ENCODE assay signal across 8 mouse cellular contexts in the genomic region with DNA sequence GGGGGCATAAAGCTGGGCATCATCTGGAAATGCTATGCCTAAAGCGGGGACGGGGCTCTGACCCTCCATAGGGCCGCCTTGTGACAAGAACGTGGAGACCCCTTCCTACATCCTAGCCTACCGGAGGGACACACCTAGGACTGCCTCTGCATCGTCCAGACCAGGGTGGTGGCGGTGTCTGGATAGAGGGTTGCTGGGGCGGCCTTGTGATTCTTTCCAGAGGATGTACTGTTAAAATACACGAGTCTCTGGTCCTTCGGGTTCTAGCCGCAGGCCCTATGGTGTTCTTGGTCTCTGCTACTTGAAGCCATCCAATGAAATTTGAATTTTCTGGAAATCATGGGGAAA. TPM values are rescaled to one million over a fixed set of nuclear protein-coding genes. Genes with fewer than 3 reads are reported as not detected.
DNase-seq lines count a peak whose midpoint lies in the region; ATAC-seq lines count a peak whose summit lies in the region.

No protein-coding gene starts in this region.

- H3K27ac ChIP-seq in kidney, embryonic 14.5 days (ENCODE audit: low read depth, low read length): peak overlapping the region; percentile 90; the same call in 1 of the 2 replicates
- H3K27ac ChIP-seq in brown adipose tissue, adult 24 weeks (replicated peaks; ENCODE audit: low read depth, low read length): peak overlapping the region; percentile 89
- H3K27ac ChIP-seq in hindbrain, embryonic 13.5 days: no peak overlapping the region
- no peak overlapping the region for H3K27ac ChIP-seq in midbrain, embryonic 13.5 days

- peak overlapping the region; percentile 61 for H3K4me3 ChIP-seq in kidney, embryonic 14.5 days (ENCODE audit: low read length)
- peak overlapping the region; percentile 94 for H3K4me3 ChIP-seq in brown adipose tissue, adult 24 weeks (ENCODE audit: insufficient read depth, low read depth, low read length)
- H3K4me3 ChIP-seq in hindbrain, embryonic 13.5 days: peak overlapping the region; percentile 57
- peak overlapping the region; percentile 53 for H3K4me3 ChIP-seq in midbrain, embryonic 13.5 days (replicated peaks)

- H3K9me3 ChIP-seq in kidney, embryonic 14.5 days (ENCODE audit: control insufficient read depth, low read length): no peaks in the 10 kb centered on the region
- H3K9me3 ChIP-seq in hindbrain, embryonic 13.5 days: no peaks in the 10 kb centered on the region
- no peaks in the 10 kb centered on the region for H3K9me3 ChIP-seq in midbrain, embryonic 13.5 days

- peak overlapping the region; percentile 91 for H3K4me2 ChIP-seq in kidney, embryonic 14.5 days (replicated peaks; ENCODE audit: low read depth, low read length)
- peak overlapping the region; percentile 97 for H3K4me2 ChIP-seq in hindbrain, embryonic 13.5 days
- peak overlapping the region; percentile 91 for H3K4me2 ChIP-seq in midbrain, embryonic 13.5 days (replicated peaks)

- peaks cover 33% of the 10 kb centered on the region for H3K27me3 ChIP-seq in kidney, embryonic 14.5 days (ENCODE audit: control insufficient read depth, insufficient read depth, low read length)
- H3K27me3 ChIP-seq in hindbrain, embryonic 13.5 days: peaks cover 71% of the 10 kb centered on the region
- H3K27me3 ChIP-seq in midbrain, embryonic 13.5 days: peaks cover 79% of the 10 kb centered on the region

- H3K4me1 ChIP-seq in kidney, embryonic 14.5 days (ENCODE audit: control insufficient read depth, insufficient read depth, low read length): peaks cover 30% of the 10 kb centered on the region
- H3K4me1 ChIP-seq in brown adipose tissue, adult 24 weeks (ENCODE audit: control insufficient read depth, insufficient read depth, insufficient read length, low read length): peaks cover 15% of the 10 kb centered on the region
- H3K4me1 ChIP-seq in hindbrain, embryonic 13.5 days (replicated peaks): peaks cover 43% of the 10 kb centered on the region
- H3K4me1 ChIP-seq in midbrain, embryonic 13.5 days (replicated peaks): peaks cover 29% of the 10 kb centered on the region

- 0 out of 2 replicates have a peak, but pooled peaks cover 3% of the 10 kb centered on the region for H3K36me3 ChIP-seq in kidney, embryonic 14.5 days (ENCODE audit: control insufficient read depth, insufficient read depth, low read length)
- H3K36me3 ChIP-seq in hindbrain, embryonic 13.5 days: no peaks in the 10 kb centered on the region
- no peaks in the 10 kb centered on the region for H3K36me3 ChIP-seq in midbrain, embryonic 13.5 days

- no peak for DNase-seq in kidney, postnatal 25 days
- no peak for DNase-seq in urinary bladder, postnatal 36 days (ENCODE audit: low spot score in 2 of 2)
- no peak for DNase-seq in natural killer cell, adult 2 months (ENCODE audit: low spot score in 2 of 2)
- no peak for DNase-seq in left cerebral cortex, postnatal 14 days (ENCODE audit: low spot score in 2 of 2)

- H3K9ac ChIP-seq in kidney, embryonic 14.5 days (ENCODE audit: low read depth, low read length): peak overlapping the region; percentile 71; the same call in 1 of the 2 replicates
- peak overlapping the region; percentile 76 for H3K9ac ChIP-seq in hindbrain, embryonic 13.5 days
- no peak overlapping the region for H3K9ac ChIP-seq in midbrain, embryonic 13.5 days (replicated peaks)

- 5% methylated on average over 11 of the region's 11 CpGs for WGBS in kidney, embryonic 14.5 days
- WGBS in hindbrain, embryonic 13.5 days: 10% methylated on average over 11 of the region's 11 CpGs
- 8% methylated on average over 11 of the region's 11 CpGs for WGBS in midbrain, embryonic 13.5 days

- intact Hi-C loops in left cerebral cortex, postnatal 14 days (cut with DNase I): loop anchor here (10.0 kb wide), 1 partner anchor 377 kb away; the partner anchor contains the start of gene Gm10428

- no peak for ATAC-seq in kidney, embryonic 14.5 days (ENCODE audit: low FRiP score, low TSS enrichment)
- no peak for ATAC-seq in hindbrain, embryonic 13.5 days (ENCODE audit: low FRiP score)
- no peak for ATAC-seq in midbrain, embryonic 13.5 days

RNA-seq across cellular contexts. Expression of gene Pmp22, which starts 2.9 kb away (rescaled TPM):
- polyA plus RNA-seq in kidney, embryonic 14.5 days (2014; fragmentation: Nextera tagmentation; extraction: Ambion mirVana): 59.6 and 68.1 TPM in 2 replicates
- 51.2 and 71.0 TPM in 2 replicates for polyA plus RNA-seq in brown adipose tissue, adult 24 weeks (2012; ENCODE audit: insufficient read depth, insufficient read length, missing spikeins)
- polyA plus RNA-seq in hindbrain, embryonic 13.5 days (2015; fragmentation: Nextera tagmentation; extraction: Ambion mirVana): 37.6 and 43.0 TPM in 2 replicates
- 17.1 and 19.0 TPM in 2 replicates for polyA plus RNA-seq in midbrain, embryonic 13.5 days (2015; fragmentation: Nextera tagmentation; extraction: Ambion mirVana)
- 10 to 100 TPM; 24.6 to 28.9 TPM for total RNA-seq in left cerebral cortex, postnatal 14 days (2021)

Comparison
In these comparisons a context has a peak if more than half of its experiments do, and no peak if none do; other contexts are left out.
1. H3K27ac ChIP-seq: peak in kidney, embryonic 14.5 days (single experiment) and brown adipose tissue, adult 24 weeks (single experiment); none in hindbrain, embryonic 13.5 days (single experiment) and midbrain, embryonic 13.5 days (single experiment).
2. Peak in every context shown above with its lines, with median percentiles within 50 percentile points of each other: H3K4me2 ChIP-seq and H3K4me3 ChIP-seq.